ENCODE assay signal across 24 mouse cellular contexts in the genomic region with DNA sequence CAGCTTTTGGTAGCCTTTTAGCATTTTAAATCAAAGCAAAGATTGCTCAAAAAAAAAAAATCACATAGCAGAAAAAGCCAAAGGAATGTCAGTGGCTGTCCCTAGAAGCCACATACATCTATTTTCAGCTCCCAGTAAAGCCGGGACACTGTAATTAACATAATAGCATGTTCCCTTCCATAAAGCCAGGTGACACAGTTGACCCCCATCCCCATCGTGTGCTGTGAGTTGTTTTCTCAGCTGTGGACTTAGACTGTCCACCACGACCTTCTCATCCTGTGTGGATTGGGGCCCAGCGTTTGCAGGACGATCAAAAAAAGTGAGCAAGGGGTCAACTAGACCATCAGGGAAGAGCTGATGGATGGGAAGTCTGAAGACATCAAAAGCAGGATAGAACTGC.
"Had no signal": no experiment of that assay in that cellular context is flagged by ENCODE, and none has a peak within 500 bp of the region (broad histone marks: within the 10 kb centered on the region; RNA-seq: fewer than 3 reads in every experiment).

No protein-coding gene starts in this region.

- H3K27me3 ChIP-seq: heart, embryonic 12.5 days; hindbrain, embryonic 12.5 days; intestine, embryonic 15.5 days; limb, embryonic 13.5 days; limb, embryonic 15.5 days; liver, embryonic 12.5 days had no signal

- H3K27ac ChIP-seq: gastrocnemius, adult 2 months; heart, embryonic 10.5 days; hindbrain, embryonic 10.5 days; hindbrain, embryonic 12.5 days; hindbrain, embryonic 14.5 days; intestine, embryonic 15.5 days; layer of hippocampus, adult 2 months; left cerebral cortex, adult 2 months; limb, embryonic 13.5 days; limb, embryonic 15.5 days; liver, embryonic 12.5 days; liver, embryonic 14.5 days had no signal

- ATAC-seq: hindbrain, embryonic 16.5 days; inflammation-experienced regulatory T-cells, adult 6 months; intestine, embryonic 15.5 days; liver, embryonic 12.5 days had no signal

- H3K36me3 ChIP-seq: heart, embryonic 10.5 days; heart, embryonic 12.5 days; hindbrain, embryonic 10.5 days; hindbrain, embryonic 12.5 days; intestine, embryonic 15.5 days; limb, embryonic 13.5 days; limb, embryonic 15.5 days; liver, embryonic 12.5 days had no signal

- H3K4me2 ChIP-seq: heart, embryonic 12.5 days; hindbrain, embryonic 12.5 days; hindbrain, embryonic 14.5 days; intestine, embryonic 15.5 days; limb, embryonic 13.5 days; limb, embryonic 15.5 days; liver, embryonic 12.5 days had no signal

- H3K4me3 ChIP-seq: gastrocnemius, adult 2 months; heart, embryonic 10.5 days; heart, embryonic 12.5 days; hindbrain, embryonic 10.5 days; hindbrain, embryonic 12.5 days; intestine, embryonic 15.5 days; layer of hippocampus, adult 2 months; left cerebral cortex, adult 2 months; limb, embryonic 13.5 days; limb, embryonic 15.5 days; liver, embryonic 12.5 days had no signal

- H3K4me1 ChIP-seq: liver, embryonic 12.5 days had no signal

- DNase-seq: gastrocnemius, adult 2 months; gastrocnemius, postnatal 10 days; gastrocnemius, postnatal 25 days; heart, adult 18-20 months; heart, postnatal 10 days; heart, postnatal 4 days; kidney, adult 2 months; kidney, adult 9 months; kidney, postnatal 25 days; left cerebral cortex, postnatal 4 days had no signal

- H3K9ac ChIP-seq: heart, embryonic 12.5 days; hindbrain, embryonic 12.5 days; hindbrain, embryonic 14.5 days; intestine, embryonic 15.5 days; limb, embryonic 13.5 days; limb, embryonic 15.5 days; liver, embryonic 12.5 days; liver, embryonic 14.5 days had no signal

- H3K9me3 ChIP-seq: heart, embryonic 10.5 days; heart, embryonic 12.5 days; hindbrain, embryonic 10.5 days; hindbrain, embryonic 12.5 days; intestine, embryonic 15.5 days; limb, embryonic 13.5 days; limb, embryonic 15.5 days; liver, embryonic 12.5 days had no signal
